Mouse (Mus musculus) lung, embryonic 14.5 days (tissue): ENCODE measurements around the gene Otof. TPM values are rescaled to one million over a fixed set of nuclear protein-coding genes. Genes with fewer than 3 reads are reported as not detected.
A peak's percentile ranks its signal among the peaks of the same experiment; 100 is the strongest.

Experiments used
- ATAC-seq: fragments of 200-750 bp; cut with Nextera tagmentation; 2 replicates; pipeline ENCODE4 v1.8.0; 2017; ENCODE audit warnings: mild to moderate bottlenecking, moderate TSS enrichment, moderate library complexity; ENCODE audit not compliant: insufficient read depth
- DNase-seq: peaks from one replicate; pipeline ENCODE4 v3.0.0-alpha.2; 2015
- H3K27ac ChIP-seq: fragments of 300-500 bp; sonication (generic); 2 replicates; pipeline ENCODE4 v1.5.1; 2014; ENCODE audit warnings: low read depth, mild to moderate bottlenecking, moderate library complexity
- H3K27me3 ChIP-seq: fragments of 300-500 bp; sonication (generic); 2 replicates; pipeline ENCODE4 v1.6.1; 2014; ENCODE audit warnings: low read length, control low read depth; ENCODE audit not compliant: insufficient read depth
- H3K36me3 ChIP-seq: fragments of 300-500 bp; sonication (generic); 2 replicates; pipeline ENCODE4 v1.6.1; 2014; ENCODE audit warnings: control low read depth; ENCODE audit not compliant: insufficient read depth
- H3K4me1 ChIP-seq: fragments of 300-500 bp; sonication (generic); 2 replicates; pipeline ENCODE4 v1.6.1; 2014; ENCODE audit warnings: antibody characterized with exemption, control low read depth; ENCODE audit not compliant: insufficient read depth
- H3K4me2 ChIP-seq: fragments of 300-500 bp; sonication (generic); 2 replicates; pipeline ENCODE4 v1.6.1; 2014; ENCODE audit warnings: mild to moderate bottlenecking
- H3K4me3 ChIP-seq: fragments of 300-500 bp; sonication (generic); 2 replicates; pipeline ENCODE4 v1.5.1; 2014; ENCODE audit warnings: low read depth, low read length
- H3K9ac ChIP-seq: fragments of 300-500 bp; sonication (generic); 2 replicates; pipeline ENCODE4 v1.6.1; 2014
- H3K9me3 ChIP-seq: fragments of 300-500 bp; sonication (generic); 2 replicates; pipeline ENCODE4 v1.6.1; 2016; ENCODE audit warnings: low read depth, low read length, control low read depth
- CTCF ChIP-seq: IDR thresholded peaks from 2 replicates; pipeline ENCODE4 v1.5.1; 2016; ENCODE audit warnings: antibody characterized with exemption, low read depth
- WGBS: fragments of 180-500 bp; shearing (Covaris S2); extraction: QIAGEN DNeasy Blood & Tissue Kit; methylation state at CpG from one replicate; pipeline ENCODE4 v1.1.7; 2014; 5-methylcytosine and 5-hydroxymethylcytosine counted together
- polyA plus RNA-seq: library from polyadenylated mRNA; unstranded; fragments of >200 nt; fragmentation: Nextera tagmentation; extraction: Ambion mirVana; gene quantifications from 2 replicates; pipeline ENCODE4 v1.2.1, GENCODE M21; 2014

Otof gene
- polyA plus RNA-seq, result 1.4 and 1.7 TPM in 2 replicates

GRCm38 (mm10) chr5:30461821-30462220 is at the start of gene Otof:
Otof (minus strand) TSS chr5:30461932.
- peak; percentile 80 for ATAC-seq
- Histone ChIP-seq H3K4me1 (0 out of 2 replicates have a peak, but pooled peaks cover 2% of the 10 kb centered on the region), H3K9me3 (no peaks in the 10 kb centered on the region), H3K27ac (no peak within 1 kb of the TSS), H3K9ac (no peak within 1 kb of the TSS), H3K36me3 (no peaks in the 10 kb centered on the region), H3K4me2 (no peak within 1 kb of the TSS), H3K27me3 (peaks cover 11% of the 10 kb centered on the region; the same call in 1 of the 2 replicates), H3K4me3 (no peak within 1 kb of the TSS)
- WGBS, result 9% methylated on average over 12 of the region's 12 CpGs
- TF ChIP-seq CTCF, result no peak
- DNase-seq, result peak; percentile 76

GRCm38 (mm10) chr5:30497299-30497698 is 35.6 kb upstream of the Otof start:
- TF ChIP-seq CTCF, result no peak
- no peaks in the 10 kb centered on the region for H3K27me3 ChIP-seq
- no peak overlapping the region for H3K27ac ChIP-seq
- no peaks in the 10 kb centered on the region for H3K4me1 ChIP-seq
- DNase-seq (no peak), ATAC-seq (no peak)
- no peak overlapping the region for H3K4me2 ChIP-seq
- H3K9ac ChIP-seq, result no peak overlapping the region
- H3K4me3 ChIP-seq, result no peak overlapping the region
- H3K36me3 ChIP-seq, result no peaks in the 10 kb centered on the region
- WGBS, result 48% methylated on average over 7 of the region's 7 CpGs
- H3K9me3 ChIP-seq, result no peaks in the 10 kb centered on the region

- WGBS, result 54% methylated on average over 8 of the region's 8 CpGs
- H3K36me3 ChIP-seq, result no peaks in the 10 kb centered on the region
- TF ChIP-seq CTCF, result no peak
- DNase-seq (no peak), ATAC-seq (no peak)
- no peaks in the 10 kb centered on the region for H3K27me3 ChIP-seq
- no peak overlapping the region for H3K4me2 ChIP-seq
- H3K4me3 ChIP-seq, result no peak overlapping the region
- no peaks in the 10 kb centered on the region for H3K4me1 ChIP-seq
- H3K27ac ChIP-seq, result no peak overlapping the region
- no peaks in the 10 kb centered on the region for H3K9me3 ChIP-seq
- no peak overlapping the region for H3K9ac ChIP-seq
These were observed 35.1 kb upstream of the Otof start for GRCm38 (mm10) chr5:30496821-30497220.

GRCm38 (mm10) chr5:30495288-30495687 is 33.6 kb upstream of the Otof start:
- H3K27ac ChIP-seq, result no peak overlapping the region
- H3K4me3 ChIP-seq, result no peak overlapping the region
- no peak for DNase-seq
- no peak for TF ChIP-seq CTCF
- no peaks in the 10 kb centered on the region for H3K9me3 ChIP-seq
- no peaks in the 10 kb centered on the region for H3K36me3 ChIP-seq
- no peaks in the 10 kb centered on the region for H3K27me3 ChIP-seq
- peaks cover 5% of the 10 kb centered on the region for H3K4me1 ChIP-seq
- no peak overlapping the region for H3K4me2 ChIP-seq
- no peak overlapping the region for H3K9ac ChIP-seq
- ATAC-seq, result no peak
- 82% methylated on average over 2 of the region's 2 CpGs for WGBS

GRCm38 (mm10) chr5:30494606-30495005 is 32.9 kb upstream of the Otof start:
- 54% methylated on average over 7 of the region's 7 CpGs for WGBS
- H3K9ac ChIP-seq, result no peak overlapping the region
- H3K27me3 ChIP-seq, result no peaks in the 10 kb centered on the region
- H3K9me3 ChIP-seq, result no peaks in the 10 kb centered on the region
- H3K4me1 ChIP-seq, result peaks cover 5% of the 10 kb centered on the region
- no peak for TF ChIP-seq CTCF
- H3K4me3 ChIP-seq, result no peak overlapping the region
- no peak for DNase-seq
- no peak overlapping the region for H3K27ac ChIP-seq
- no peaks in the 10 kb centered on the region for H3K36me3 ChIP-seq
- no peak overlapping the region for H3K4me2 ChIP-seq
- no peak for ATAC-seq

- Histone ChIP-seq H3K27ac (no peak overlapping the region), H3K27me3 (no peaks in the 10 kb centered on the region), H3K4me3 (no peak overlapping the region), H3K9ac (no peak overlapping the region), H3K4me1 (peaks cover 5% of the 10 kb centered on the region), H3K4me2 (no peak overlapping the region), H3K9me3 (no peaks in the 10 kb centered on the region), H3K36me3 (no peaks in the 10 kb centered on the region)
- DNase-seq (no peak), ATAC-seq (no peak)
- WGBS, result 39% methylated on average over 7 of the region's 7 CpGs
- no peak for TF ChIP-seq CTCF
These were observed 32.0 kb upstream of the Otof start for GRCm38 (mm10) chr5:30493723-30494122.

GRCm38 (mm10) chr5:30490845-30491244 is 29.1 kb upstream of the Otof start:
- no peak overlapping the region for H3K4me3 ChIP-seq
- no peaks in the 10 kb centered on the region for H3K9me3 ChIP-seq
- DNase-seq, result peak; percentile 95
- no peak overlapping the region for H3K9ac ChIP-seq
- TF ChIP-seq CTCF, result no peak
- no peak overlapping the region for H3K4me2 ChIP-seq
- peak overlapping the region; percentile 77 for H3K27ac ChIP-seq
- no peaks in the 10 kb centered on the region for H3K27me3 ChIP-seq
- ATAC-seq, result peak; percentile 68
- peaks cover 5% of the 10 kb centered on the region for H3K4me1 ChIP-seq
- WGBS, result 47% methylated on average over 5 of the region's 5 CpGs
- no peaks in the 10 kb centered on the region for H3K36me3 ChIP-seq

- ATAC-seq, result peak; percentile 78
- Histone ChIP-seq H3K9me3 (no peaks in the 10 kb centered on the region), H3K4me1 (peaks cover 5% of the 10 kb centered on the region), H3K27ac (peak overlapping the region; percentile 77), H3K27me3 (no peaks in the 10 kb centered on the region), H3K9ac (no peak overlapping the region), H3K36me3 (no peaks in the 10 kb centered on the region), H3K4me3 (no peak overlapping the region), H3K4me2 (no peak overlapping the region)
- no peak for TF ChIP-seq CTCF
- peak; percentile 76 for DNase-seq
These were observed 28.5 kb upstream of the Otof start for GRCm38 (mm10) chr5:30490215-30490614.
